Mouse (Mus musculus) midbrain, embryonic 13.5 days (tissue): Measurements from ENCODE around the gene Fam129a. TPM values are rescaled to one million over a fixed set of nuclear protein-coding genes. Genes with fewer than 3 reads are reported as not detected.

Experiments
- ATAC-seq: fragments of 200-750 bp; cut with Nextera tagmentation; 2 replicates; pipeline ENCODE4 v1.8.0; 2017; ENCODE audit warnings: mild to moderate bottlenecking, moderate TSS enrichment, moderate library complexity
- H3K27ac ChIP-seq: fragments of 300-500 bp; sonication (generic); 2 replicates; pipeline ENCODE4 v1.5.1; 2015; ENCODE audit warnings: inconsistent platforms, mild to moderate bottlenecking, moderate library complexity
- H3K27me3 ChIP-seq: fragments of 300-500 bp; sonication (generic); 2 replicates; pipeline ENCODE4 v1.6.1; 2015; ENCODE audit warnings: mild to moderate bottlenecking, inconsistent platforms
- H3K36me3 ChIP-seq: fragments of 300-500 bp; sonication (generic); 2 replicates; pipeline ENCODE4 v1.6.1; 2015; ENCODE audit warnings: mild to moderate bottlenecking, inconsistent platforms
- H3K4me1 ChIP-seq: fragments of 300-500 bp; sonication (generic); replicated peaks from 2 replicates; pipeline ENCODE4 v1.6.1; 2015; ENCODE audit warnings: inconsistent platforms
- H3K4me2 ChIP-seq: fragments of 300-500 bp; sonication (generic); replicated peaks from 2 replicates; pipeline ENCODE4 v1.6.1; 2015; ENCODE audit warnings: moderate library complexity, mild to moderate bottlenecking, inconsistent platforms
- H3K4me3 ChIP-seq: fragments of 300-500 bp; sonication (generic); replicated peaks from 2 replicates; pipeline ENCODE4 v1.5.1; 2015; ENCODE audit warnings: mild to moderate bottlenecking, inconsistent platforms
- H3K9ac ChIP-seq: fragments of 300-500 bp; sonication (generic); replicated peaks from 2 replicates; pipeline ENCODE4 v1.6.1; 2015; ENCODE audit warnings: mild to moderate bottlenecking, inconsistent platforms
- H3K9me3 ChIP-seq: fragments of 300-500 bp; sonication (generic); 2 replicates; pipeline ENCODE4 v1.6.1; 2016; ENCODE audit warnings: mild to moderate bottlenecking, inconsistent platforms
- WGBS: fragments of 180-500 bp; shearing (Covaris S2); methylation state at CpG from one replicate; pipeline ENCODE4 v1.1.7; 2015; 5-methylcytosine and 5-hydroxymethylcytosine counted together
- polyA plus RNA-seq: library from polyadenylated mRNA; unstranded; fragments of >200 nt; fragmentation: Nextera tagmentation; extraction: Ambion mirVana; gene quantifications from 2 replicates; pipeline ENCODE4 v1.2.1, GENCODE M21; 2015

Gene Fam129a
- polyA plus RNA-seq, 1 experiment from 2014 or later = 0.78 TPM

DNA sequence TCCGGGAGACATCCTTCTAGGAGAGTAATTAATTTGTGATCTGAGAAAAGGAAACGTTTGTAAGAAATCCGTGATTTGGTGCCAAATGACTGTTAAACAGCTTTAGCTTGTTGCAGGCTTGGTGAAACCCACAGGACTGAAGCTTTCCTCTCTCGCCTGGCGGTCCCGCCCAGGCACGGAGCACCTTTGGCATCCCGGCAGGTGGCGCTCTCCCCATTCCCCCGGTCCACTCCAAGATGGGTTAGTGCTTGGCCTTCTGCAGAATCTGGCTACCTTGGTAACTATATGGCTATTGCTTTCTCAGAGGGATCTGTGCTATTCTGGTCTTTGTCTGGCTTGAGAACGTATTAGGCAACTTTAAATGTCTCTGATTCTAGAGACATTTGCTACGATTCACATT is 6.6 kb upstream of the Fam129a start:
- no peaks in the 10 kb centered on the region for H3K4me1 ChIP-seq
- H3K36me3 ChIP-seq = no peaks in the 10 kb centered on the region
- H3K9ac ChIP-seq = no peak overlapping the region
- H3K27ac ChIP-seq = no peak overlapping the region
- WGBS = 17% methylated on average over 12 of the region's 12 CpGs
- no peaks in the 10 kb centered on the region for H3K9me3 ChIP-seq
- peak; percentile 66 for ATAC-seq
- no peaks in the 10 kb centered on the region; the same call in 1 of the 2 replicates for H3K27me3 ChIP-seq
- no peak overlapping the region for H3K4me3 ChIP-seq
- no peak overlapping the region for H3K4me2 ChIP-seq

DNA sequence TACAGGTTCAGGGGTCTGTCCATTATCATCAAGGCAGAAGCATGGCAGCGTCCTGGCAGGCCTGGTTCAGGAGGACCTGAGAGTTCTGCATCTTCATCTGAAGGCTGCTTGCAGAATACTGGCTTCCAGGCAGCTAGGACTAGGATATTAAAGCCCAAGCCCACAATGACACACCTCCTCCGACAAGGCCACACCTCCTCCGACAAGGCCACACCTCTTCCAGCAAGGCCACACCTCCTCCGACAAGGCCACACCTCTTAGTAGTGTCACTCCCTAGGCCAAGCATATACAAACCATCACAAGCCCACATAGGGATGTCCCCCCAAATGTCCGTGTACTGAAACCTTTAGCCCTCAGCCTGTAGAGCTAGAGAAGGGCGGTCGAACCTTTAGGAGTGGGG is 2.3 kb upstream of the Fam129a start:
- H3K4me2 ChIP-seq = no peak overlapping the region
- peaks cover 32% of the 10 kb centered on the region for H3K27me3 ChIP-seq
- H3K4me1 ChIP-seq = peaks cover 9% of the 10 kb centered on the region
- H3K27ac ChIP-seq = no peak overlapping the region
- H3K36me3 ChIP-seq = no peaks in the 10 kb centered on the region
- no peak overlapping the region for H3K9ac ChIP-seq
- H3K9me3 ChIP-seq = no peaks in the 10 kb centered on the region
- H3K4me3 ChIP-seq = no peak overlapping the region
- ATAC-seq = no peak
- WGBS = 75% methylated on average over 7 of the region's 7 CpGs

DNA sequence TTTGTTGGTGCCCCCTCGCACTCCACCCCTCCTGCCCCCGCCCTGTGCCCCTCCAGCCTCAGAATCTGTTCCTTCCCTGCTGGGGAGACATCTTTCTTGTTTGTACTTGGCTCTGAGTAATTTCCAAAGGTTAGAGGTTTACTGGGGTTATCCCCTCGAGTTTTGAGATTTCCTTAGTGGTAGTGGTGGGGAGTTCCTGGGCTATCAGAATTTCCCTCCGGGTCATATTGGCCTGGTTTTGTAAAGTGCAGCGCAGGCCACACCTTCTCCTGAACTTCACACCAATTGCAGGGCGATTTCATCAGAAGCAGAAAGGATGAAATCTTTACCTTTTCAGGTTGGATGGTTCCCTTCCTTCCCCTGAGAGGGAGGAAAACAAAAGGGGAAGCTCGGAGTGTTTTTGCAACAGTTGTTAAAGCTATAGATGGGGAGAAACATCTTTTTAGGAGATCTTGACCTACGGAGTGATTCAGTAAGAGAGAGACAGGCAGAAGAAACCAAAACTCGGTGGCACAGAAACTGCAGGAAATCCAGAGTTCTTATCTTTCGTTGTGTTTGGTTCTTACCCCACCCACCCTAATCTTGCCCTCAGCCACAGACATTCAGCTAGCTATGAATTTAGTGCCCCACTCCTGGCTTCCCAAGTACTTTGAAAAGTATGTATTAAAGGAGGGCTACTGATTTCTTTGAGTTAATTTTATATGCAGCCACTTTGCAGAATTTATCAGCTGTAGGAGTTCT is 1.0 kb downstream of the Fam129a start:
- Histone ChIP-seq H3K9ac (peak overlapping the region; percentile 48; the same call in 1 of the 2 replicates), H3K4me1 (peaks cover 9% of the 10 kb centered on the region)

DNA sequence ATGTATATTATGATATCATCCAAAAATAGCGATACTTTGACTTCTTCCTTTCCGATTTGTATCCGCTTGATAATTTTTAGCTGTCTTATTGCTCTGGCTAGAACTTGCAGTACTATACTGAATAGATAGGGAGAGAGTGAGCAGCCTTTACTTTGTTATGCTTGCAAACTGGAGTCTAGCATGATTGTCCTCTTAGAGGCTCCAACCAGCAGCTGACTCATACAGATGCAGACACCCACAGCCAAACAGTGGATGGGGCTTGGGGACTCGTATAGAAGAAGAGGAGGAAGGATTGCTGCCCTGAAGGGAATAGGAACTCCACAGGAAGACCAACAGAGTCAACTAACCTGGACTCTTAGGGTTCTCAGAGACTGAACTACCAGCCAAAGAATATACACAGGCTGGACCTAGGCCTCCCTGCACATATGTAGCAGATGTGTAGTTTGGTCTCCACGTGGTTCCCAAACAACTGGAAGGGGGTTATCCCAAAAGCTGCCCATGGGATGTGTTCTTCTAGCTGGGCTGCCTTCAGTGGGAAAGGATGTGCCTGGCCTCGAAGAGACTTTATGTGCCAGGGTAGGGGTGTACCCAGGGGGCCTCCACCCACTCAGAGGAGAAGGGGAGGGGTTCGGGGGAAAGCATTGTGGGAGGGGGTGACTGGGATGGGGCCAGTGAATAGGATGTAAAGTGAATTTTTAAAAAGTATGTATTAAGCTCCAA is 1.8 kb downstream of the Fam129a start:
- Histone ChIP-seq H3K9ac (no peak overlapping the region), H3K4me1 (peaks cover 9% of the 10 kb centered on the region), H3K4me2 (no peak overlapping the region), H3K4me3 (no peak overlapping the region), H3K27ac (no peak overlapping the region), H3K27me3 (peaks cover 32% of the 10 kb centered on the region), H3K9me3 (no peaks in the 10 kb centered on the region), H3K36me3 (no peaks in the 10 kb centered on the region)
- no peak for ATAC-seq
- 81% methylated on average over 7 of the region's 7 CpGs for WGBS

More for the DNA sequence above, 1.0 kb downstream of the Fam129a start:
- H3K9me3 ChIP-seq = no peaks in the 10 kb centered on the region
- no peak overlapping the region for H3K27ac ChIP-seq
- no peaks in the 10 kb centered on the region for H3K36me3 ChIP-seq
- peak overlapping the region; percentile 65 for H3K4me2 ChIP-seq
- peaks cover 32% of the 10 kb centered on the region for H3K27me3 ChIP-seq
- 27% methylated on average over 10 of the region's 10 CpGs for WGBS
- ATAC-seq = no peak
- peak overlapping the region; percentile 42 for H3K4me3 ChIP-seq

DNA sequence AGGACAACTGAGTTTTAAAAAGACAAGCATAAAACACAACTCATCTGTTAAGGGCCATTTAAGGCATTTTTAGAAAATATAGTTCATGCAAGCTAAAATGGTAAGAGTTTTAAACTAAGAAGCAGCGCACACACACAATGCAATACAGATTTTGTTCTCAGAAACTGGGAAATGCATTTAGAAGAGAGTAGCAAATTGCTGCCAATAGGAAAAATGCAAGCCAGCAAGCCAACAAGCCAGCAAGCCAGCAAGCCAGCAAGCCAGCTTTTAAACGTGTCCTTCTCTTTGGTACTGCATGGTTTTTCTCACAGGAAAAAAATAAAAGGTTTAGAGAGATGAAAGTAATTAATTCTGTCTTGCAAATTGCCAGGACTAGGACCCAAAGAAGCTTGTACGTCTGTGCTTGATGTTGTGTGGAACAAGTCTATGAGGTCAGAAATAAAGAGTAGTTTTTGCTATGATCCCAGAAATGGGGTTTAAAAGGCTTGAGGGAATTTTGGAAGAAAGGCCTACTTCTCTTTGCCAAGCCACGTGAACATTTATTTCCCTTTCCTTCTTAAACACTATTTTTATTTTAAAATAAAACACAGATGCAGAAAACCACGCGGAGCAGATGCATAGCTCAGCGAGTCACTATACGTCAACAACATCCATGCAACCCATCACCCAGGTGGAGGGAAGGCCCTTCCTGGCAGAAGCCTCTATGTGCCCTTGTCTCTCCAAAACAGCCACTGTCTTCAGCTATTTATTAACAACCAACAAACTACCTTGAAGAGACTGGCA is 9.4 kb downstream of the Fam129a start:
- Histone ChIP-seq H3K27ac (no peak overlapping the region), H3K36me3 (no peaks in the 10 kb centered on the region), H3K4me3 (no peak overlapping the region), H3K9ac (no peak overlapping the region), H3K4me2 (no peak overlapping the region), H3K9me3 (no peaks in the 10 kb centered on the region), H3K27me3 (no peaks in the 10 kb centered on the region), H3K4me1 (no peaks in the 10 kb centered on the region)
- ATAC-seq = no peak
- WGBS = 83% methylated on average over 8 of the region's 8 CpGs

DNA sequence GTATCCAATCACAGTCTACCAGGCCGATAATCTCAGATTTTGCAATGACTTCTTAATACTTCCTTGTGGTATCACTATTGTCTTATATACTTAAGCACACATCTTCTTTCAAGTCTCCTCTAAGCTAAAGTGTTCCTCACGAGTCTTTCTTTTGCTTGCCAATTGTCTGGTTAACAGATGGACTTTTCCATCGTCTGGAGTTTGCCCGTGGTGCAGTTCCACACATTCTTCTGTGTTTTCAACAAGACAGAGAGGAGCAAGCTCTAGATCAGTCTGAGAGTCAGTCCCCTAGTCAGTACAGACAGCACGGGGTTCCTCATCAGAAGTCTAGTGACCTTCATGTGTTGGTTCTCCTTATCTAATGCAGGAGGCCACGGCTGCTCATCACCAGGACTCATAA is 10.5 kb downstream of the Fam129a start:
- Histone ChIP-seq H3K27me3 (no peaks in the 10 kb centered on the region), H3K9me3 (no peaks in the 10 kb centered on the region), H3K4me3 (no peak overlapping the region), H3K27ac (no peak overlapping the region), H3K4me2 (no peak overlapping the region), H3K4me1 (no peaks in the 10 kb centered on the region), H3K9ac (no peak overlapping the region), H3K36me3 (no peaks in the 10 kb centered on the region)
- ATAC-seq = no peak
- 88% methylated on average over 6 of the region's 6 CpGs for WGBS

DNA sequence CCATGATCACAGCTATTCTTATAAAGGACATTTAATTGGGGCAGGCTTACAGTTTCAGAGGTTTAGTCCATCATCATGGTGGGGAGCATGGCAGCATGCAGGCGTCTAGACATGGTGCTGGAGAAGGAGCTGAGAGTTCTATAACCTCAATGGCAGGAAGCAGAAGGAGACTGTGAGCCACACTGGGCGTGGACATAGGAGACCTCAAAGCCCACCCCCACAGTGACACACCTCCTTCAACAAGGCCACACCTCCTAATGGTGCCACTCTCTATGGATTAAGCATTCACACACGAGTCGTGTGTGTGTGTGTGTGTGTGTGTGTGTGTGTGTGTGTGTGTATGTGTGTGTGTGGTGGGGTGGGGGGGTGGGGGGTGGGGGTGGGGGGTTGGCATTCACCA is 11.0 kb downstream of the Fam129a start:
- Histone ChIP-seq H3K27ac (no peak overlapping the region), H3K9ac (no peak overlapping the region), H3K4me1 (no peaks in the 10 kb centered on the region), H3K36me3 (no peaks in the 10 kb centered on the region), H3K4me3 (no peak overlapping the region), H3K27me3 (no peaks in the 10 kb centered on the region), H3K9me3 (no peaks in the 10 kb centered on the region), H3K4me2 (no peak overlapping the region)
- 71% methylated on average over 4 of the region's 4 CpGs for WGBS
- no peak for ATAC-seq

DNA sequence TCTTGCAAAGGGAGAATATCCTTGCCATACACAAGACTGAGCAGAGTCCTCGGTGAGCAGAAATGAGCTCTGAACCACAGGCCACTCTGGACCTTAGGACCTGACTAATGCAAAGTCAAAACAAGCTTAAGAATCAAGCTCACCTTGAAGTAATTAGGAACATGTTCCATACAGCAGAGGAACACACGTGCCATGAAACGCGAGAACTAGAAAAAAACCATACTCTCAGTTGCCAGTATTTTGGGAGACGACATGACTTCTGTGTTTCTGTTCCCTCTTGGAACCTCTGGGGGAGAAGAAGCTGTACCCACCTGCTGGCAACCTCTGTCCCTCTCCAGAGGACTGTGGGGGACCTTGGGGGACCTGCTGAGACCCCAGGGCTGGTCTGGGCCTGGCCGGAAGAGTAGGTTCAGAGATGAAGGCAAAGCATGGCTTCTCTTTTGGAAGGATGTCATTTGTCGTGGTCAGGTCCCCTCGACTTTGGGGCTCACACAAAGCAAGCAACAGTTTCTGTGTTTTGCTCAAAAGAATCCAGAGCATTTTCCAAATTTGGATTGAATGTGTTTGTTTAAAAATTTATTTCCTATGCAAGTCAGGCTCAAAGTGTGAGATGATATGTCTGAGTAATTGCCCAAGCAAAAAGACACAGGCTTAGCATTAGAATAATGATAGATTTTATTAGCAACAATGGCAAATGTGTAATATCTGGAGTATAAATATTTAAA is 12.6 kb downstream of the Fam129a start:
- ATAC-seq = no peak
- no peaks in the 10 kb centered on the region for H3K4me1 ChIP-seq
- H3K9ac ChIP-seq = no peak overlapping the region
- no peaks in the 10 kb centered on the region for H3K27me3 ChIP-seq
- WGBS = 88% methylated on average over 8 of the region's 8 CpGs
- H3K27ac ChIP-seq = no peak overlapping the region
- H3K4me2 ChIP-seq = no peak overlapping the region
- no peak overlapping the region for H3K4me3 ChIP-seq
- no peaks in the 10 kb centered on the region for H3K9me3 ChIP-seq
- H3K36me3 ChIP-seq = no peaks in the 10 kb centered on the region

DNA sequence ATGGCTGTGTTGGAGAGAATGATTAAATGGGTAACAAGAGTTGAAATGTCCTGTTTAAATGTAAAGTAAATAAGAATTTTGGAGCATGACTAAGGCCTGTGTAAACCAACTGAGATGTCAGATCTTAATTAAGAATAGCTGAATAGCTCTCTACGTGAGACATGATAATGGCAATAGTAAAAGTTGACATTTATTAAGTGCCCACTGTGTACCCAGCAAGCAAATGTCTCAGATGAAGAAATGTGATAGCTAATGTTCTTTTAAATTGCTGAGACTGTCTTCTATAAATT is 13.1 kb downstream of the Fam129a start:
- Histone ChIP-seq H3K36me3 (no peaks in the 10 kb centered on the region), H3K4me1 (no peaks in the 10 kb centered on the region), H3K9ac (no peak overlapping the region), H3K4me3 (no peak overlapping the region), H3K4me2 (no peak overlapping the region), H3K9me3 (no peaks in the 10 kb centered on the region), H3K27ac (no peak overlapping the region), H3K27me3 (no peaks in the 10 kb centered on the region)
- ATAC-seq = no peak
- WGBS = 62% methylated on average over 1 of the region's 1 CpGs

DNA sequence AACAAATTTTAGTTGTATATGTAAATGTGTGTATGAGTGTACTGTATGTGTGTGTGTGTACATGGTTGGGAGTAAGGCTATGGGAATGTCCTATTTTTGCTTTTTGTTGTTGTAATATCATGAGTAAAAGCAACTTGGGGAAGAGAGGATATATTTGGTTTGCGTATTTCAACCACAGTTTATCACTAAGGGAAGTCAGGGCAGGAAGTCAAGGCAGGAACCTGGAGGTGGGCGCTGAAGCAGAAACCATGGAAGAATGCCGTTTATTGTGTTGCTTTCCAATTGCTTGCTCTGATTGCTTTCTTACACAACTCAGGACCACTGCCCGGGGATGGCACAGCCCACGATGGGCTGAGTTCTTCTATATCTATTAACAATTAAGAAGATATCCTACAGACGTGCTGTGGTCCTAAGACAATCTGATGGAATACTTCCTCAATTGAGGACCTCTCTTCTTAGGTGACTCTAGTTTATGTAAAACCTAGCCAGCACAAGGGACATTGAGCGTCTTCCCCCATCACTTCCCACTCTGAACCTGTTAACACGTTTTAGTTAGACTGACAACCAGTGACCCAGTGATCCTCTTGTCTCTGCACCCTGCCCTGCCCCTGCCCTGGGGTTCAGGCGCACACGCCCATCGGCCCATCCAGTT is 13.7 kb downstream of the Fam129a start:
- no peak overlapping the region for H3K4me3 ChIP-seq
- H3K27me3 ChIP-seq = no peaks in the 10 kb centered on the region
- no peak overlapping the region for H3K9ac ChIP-seq
- no peak overlapping the region for H3K4me2 ChIP-seq
- H3K4me1 ChIP-seq = no peaks in the 10 kb centered on the region
- no peaks in the 10 kb centered on the region for H3K36me3 ChIP-seq
- no peak overlapping the region for H3K27ac ChIP-seq
- WGBS = 79% methylated on average over 11 of the region's 11 CpGs
- ATAC-seq = no peak
- H3K9me3 ChIP-seq = no peaks in the 10 kb centered on the region

DNA sequence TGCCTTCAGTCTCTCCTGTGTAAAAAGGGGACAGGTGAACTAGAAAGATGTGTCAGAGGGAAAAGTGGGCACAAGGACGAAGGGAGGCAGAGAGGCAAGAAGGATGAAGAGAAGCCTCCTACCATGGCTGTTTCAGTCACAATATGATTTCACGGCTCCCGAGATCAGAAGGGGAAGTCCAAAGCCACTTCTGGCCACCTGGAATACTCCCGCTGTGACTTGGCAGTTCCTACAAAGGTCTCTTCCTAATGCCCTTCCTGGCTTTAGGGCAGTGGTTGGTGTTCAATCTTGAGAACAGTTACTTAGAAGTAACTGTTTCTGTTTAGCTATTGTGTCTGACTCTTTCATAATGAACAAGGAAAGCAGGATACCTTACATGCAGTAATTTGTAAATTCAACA is 14.7 kb downstream of the Fam129a start:
- no peak overlapping the region for H3K27ac ChIP-seq
- WGBS = 65% methylated on average over 4 of the region's 4 CpGs

More for the DNA sequence above, 14.7 kb downstream of the Fam129a start:
- Histone ChIP-seq H3K36me3 (no peaks in the 10 kb centered on the region), H3K4me2 (no peak overlapping the region), H3K4me3 (no peak overlapping the region), H3K9me3 (no peaks in the 10 kb centered on the region), H3K9ac (no peak overlapping the region), H3K27me3 (no peaks in the 10 kb centered on the region), H3K4me1 (no peaks in the 10 kb centered on the region)
- ATAC-seq = no peak
